Mouse (Mus musculus) lung, adult 2 months (tissue): ENCODE data around the gene D430042O09Rik.

ENCODE experiments used
- CTCF ChIP-seq: fragments of 200-500 bp; IDR thresholded peaks from 2 replicates; pipeline ENCODE4 v1.5.1; 2011; ENCODE audit warnings: mild to moderate bottlenecking, low read length, control low read depth; ENCODE audit not compliant: insufficient read depth
- POLR2A ChIP-seq: fragments of 200-500 bp; IDR thresholded peaks from 2 replicates; pipeline ENCODE4 v1.6.1; 2011; ENCODE audit warnings: low read depth, mild to moderate bottlenecking, control low read depth, low read length, borderline replicate concordance; ENCODE audit errors: extremely low read depth

DNA sequence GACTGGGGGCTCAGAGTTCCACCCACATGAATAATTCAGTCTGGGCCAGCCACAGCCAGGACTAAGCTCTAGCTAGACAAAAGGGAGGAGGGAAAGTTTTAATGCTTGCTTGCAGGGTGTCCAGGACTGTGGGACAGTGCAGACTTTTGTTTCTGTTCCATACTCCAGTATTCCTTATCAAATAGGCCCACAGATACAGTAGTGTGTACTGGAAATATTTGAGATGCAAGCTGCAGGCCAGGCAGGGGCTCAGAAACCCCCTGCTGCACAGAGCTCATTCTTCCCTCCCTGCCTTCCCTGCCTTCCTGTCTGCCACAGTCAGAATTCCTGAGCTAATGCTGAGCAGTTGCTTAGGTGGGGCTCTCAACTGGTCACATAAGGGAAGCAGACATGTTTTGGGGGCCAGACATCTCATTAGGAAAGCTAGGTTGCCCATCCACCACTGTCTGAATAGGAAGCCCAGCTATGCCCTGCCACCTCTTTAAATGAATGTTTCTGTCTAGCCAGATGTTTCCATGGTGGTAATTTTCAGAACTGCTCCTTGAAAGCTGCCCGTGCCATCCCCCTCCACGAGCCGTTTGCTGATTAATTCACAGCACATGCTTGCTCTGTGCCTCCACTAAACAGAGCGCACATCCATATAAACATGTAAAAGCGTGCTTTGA, 130.5 kb downstream of the D430042O09Rik start:
- no peak for TF ChIP-seq CTCF
- TF ChIP-seq POLR2A: no peak
